Mouse (Mus musculus): ENCODE results near the gene Atp7a.
"Not testable (repeated sequence)": the region's sequence is repeated elsewhere in the genome, so short reads cannot be mapped to it uniquely, and the experiment has no call there.

Gene Atp7a

GRCm38 (mm10) chrX:106026418-106027342, at the start of gene Atp7a:
Gene Atp7a (plus strand): TSS chrX:106027276.
- DNase-seq (ENCODE audit: extremely low read depth, low read depth): peak; percentile 77

DNA sequence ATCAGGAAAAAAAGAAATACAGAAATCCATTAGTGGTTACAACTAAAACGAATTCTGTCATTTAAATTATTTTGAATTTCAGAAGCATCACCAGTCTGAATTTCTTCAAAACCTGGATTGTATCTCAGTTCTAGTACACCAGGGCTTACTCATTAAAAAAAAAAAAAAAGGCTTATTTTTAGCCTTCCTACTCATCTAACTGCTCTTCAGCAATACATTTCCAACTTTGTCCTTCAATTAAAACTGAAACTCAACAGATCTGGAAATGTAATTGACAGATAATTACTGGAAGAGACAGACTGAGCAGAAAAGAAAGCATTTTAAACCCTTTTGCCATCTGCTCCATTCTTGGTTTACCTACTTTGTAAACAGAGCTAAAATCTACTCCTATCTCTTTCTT, 25.5 kb upstream of the Atp7a start:
- DNase-seq (ENCODE audit: extremely low read depth, low read depth): no peak

DNA sequence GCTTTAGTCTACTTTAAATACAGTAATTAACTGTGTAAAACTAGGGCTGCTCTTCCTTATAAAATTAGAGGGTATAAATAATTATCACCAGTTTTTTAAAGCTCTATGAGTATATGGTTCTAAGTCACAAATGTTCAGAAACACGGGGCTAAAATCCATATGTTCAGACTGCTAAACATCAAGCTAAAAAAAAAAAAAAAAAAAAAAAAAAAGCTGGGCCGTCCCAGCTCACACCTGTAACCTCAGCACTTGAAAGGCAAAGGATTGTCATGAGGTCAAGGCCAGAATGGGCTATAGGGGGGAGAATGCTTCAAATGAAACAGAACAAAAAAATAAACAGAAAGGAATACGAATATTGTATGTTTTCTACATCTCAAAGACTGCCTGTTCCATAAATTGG, 16.3 kb upstream of the Atp7a start:
- DNase-seq (ENCODE audit: extremely low read depth, low read depth): no peak

GRCm38 (mm10) chrX:106011465-106012159, 15.5 kb upstream of the Atp7a start, which contains the start of gene Magt1:
Gene Magt1 (minus strand): TSS chrX:106011906.
- DNase-seq (ENCODE audit: extremely low read depth, low read depth): peak; percentile 95

DNA sequence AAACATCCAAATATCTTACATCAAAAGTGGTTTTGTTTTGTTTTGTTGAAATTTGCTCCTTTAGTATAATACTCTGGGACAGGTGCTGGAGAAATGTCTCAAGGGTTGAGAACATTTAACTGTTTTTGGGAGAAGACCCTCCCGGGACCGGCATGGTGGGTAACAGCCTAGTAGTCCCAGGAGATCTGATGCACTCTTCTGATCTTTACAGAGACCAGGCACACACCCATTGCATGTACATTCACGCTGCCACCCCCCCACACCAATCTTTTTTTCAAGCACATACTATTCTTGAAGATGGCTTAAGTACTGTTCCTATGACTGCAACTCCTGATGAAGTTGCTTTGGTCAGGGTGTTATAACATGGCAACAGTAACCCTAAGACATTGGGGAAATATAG, 14.5 kb upstream of the Atp7a start:
- no peak for DNase-seq (ENCODE audit: extremely low read depth, low read depth)

DNA sequence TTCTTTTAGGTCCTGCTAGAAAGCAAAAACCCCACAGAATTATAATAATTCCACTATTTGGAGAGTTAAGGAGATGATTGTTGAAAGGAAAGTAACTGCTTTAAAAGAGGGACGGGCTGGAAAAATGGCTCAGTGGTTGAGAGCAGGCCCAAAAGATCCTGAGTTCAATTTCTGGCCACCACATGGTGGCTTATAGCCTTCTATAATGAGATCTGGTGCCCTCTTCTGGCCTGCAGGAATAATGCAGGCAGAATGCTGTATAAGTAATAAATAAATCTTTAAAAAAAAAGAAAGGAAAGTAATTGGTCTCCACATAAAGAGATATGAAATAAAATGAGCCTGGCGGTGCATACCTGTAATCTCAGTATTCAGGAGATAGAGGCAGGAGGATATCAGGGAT, 13.9 kb upstream of the Atp7a start:
- DNase-seq (ENCODE audit: extremely low read depth, low read depth): peak; percentile 79

GRCm38 (mm10) chrX:106014741-106015377, 12.2 kb upstream of the Atp7a start:
- DNase-seq (ENCODE audit: extremely low read depth, low read depth): not testable (repeated sequence)

DNA sequence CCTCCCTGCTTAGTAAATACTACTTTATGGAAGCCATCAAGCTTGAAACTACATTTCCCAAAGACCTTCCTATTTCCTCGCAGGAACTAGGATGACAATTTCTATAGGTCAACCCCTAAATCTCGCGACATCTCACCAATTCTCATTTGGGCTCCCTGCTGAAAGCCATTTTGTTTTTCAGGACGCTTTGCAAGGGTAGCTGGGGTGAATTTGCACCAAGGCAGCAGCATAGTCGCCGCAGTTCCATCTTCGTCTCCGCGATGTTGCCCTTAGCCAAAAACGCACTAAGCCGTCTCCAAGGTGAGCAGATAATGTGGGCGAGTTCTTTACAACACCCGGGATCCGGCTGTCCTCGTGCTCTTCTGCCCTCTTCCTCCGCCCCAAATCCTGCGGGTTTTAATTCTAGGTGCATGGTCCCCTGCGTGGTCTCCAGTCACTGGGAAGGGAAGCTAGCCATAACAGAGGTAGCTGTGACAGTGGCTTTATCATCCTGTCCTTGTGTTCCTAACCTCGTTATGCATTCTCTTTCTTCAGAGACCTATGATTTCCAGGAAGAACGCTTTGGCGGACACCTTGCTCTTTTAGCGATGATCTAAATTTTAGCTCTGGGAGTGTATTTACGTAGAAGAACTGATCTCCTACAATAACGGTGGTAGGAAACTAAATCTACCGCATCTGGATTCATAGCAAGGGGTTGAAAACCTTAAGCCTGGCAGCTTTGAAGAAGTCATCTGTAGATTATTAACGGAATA, 11.3 kb upstream of the Atp7a start, which contains the start of gene Cox7b:
Cox7b (plus strand) TSS at position 130 of the 752 bp plus-strand sequence.
- DNase-seq (ENCODE audit: extremely low read depth, low read depth): peak; percentile 97

DNA sequence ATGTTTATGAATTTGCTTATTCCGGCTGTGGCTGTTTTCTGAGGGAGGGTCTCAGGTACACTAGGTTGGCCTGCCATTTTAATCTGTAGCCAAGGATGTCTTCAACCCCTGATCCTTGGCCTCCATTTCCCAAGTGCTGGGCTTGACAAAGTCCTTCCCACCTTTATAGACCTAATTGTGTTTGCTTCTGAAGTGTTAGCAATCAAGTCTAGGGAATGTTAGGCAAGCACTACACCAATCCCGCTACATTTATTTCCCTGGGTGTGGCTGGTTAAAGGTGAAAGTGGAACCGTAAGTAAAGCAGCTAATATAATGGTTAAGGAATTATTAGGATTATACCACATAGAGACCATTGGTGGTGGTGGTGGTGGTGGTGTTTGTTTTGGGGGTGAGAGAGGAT, 10.0 kb upstream of the Atp7a start:
- DNase-seq (ENCODE audit: extremely low read depth, low read depth): no peak

- no peak for DNase-seq (ENCODE audit: extremely low read depth, low read depth)
These were observed 9.6 kb upstream of the Atp7a start for GRCm38 (mm10) chrX:106017516-106017915.

GRCm38 (mm10) chrX:106027343-106027674, 233 bp downstream of the Atp7a start:
- DNase-seq (ENCODE audit: extremely low read depth, low read depth): no peak

DNA sequence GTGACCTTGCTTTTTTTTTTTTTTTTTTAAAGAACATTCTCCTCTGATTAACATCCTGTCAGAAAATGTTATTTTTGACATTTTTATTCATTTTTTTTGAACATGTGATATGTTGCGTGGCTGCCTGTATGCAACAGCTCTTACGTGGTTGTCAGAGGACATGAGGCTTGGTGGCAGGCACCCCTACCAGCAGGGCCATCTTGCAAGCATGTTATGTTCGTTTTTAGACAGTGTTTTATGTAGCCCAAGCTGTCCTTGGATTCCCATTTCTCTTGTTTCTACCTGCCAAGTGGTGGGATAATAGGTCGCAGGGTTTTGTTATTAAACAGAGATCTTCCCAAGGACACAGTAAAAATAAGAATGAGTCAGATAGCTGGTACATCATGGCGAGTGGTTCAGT, 3.1 kb downstream of the Atp7a start:
- no peak for DNase-seq (ENCODE audit: extremely low read depth, low read depth)

GRCm38 (mm10) chrX:106031124-106031523, 4.0 kb downstream of the Atp7a start:
- no peak for DNase-seq (ENCODE audit: extremely low read depth, low read depth)

DNA sequence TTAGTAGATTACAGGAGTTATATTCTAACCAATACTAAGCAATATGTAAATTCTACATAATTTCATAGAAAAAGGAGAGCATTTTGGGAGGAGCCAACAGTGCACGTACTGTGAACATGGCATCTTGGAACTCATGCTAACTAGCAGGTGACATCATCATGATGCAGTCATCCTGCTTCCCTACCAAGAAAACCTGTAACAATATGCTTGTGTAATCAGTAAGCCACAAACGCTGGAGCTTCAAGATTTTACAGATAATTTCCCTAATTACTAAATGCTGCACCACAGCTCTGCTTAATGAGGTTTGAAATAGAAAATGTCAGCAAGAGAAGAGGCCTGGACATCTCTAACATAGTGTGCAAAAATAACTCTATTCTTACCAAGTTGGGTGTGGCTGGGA, 8.7 kb downstream of the Atp7a start:
- DNase-seq (ENCODE audit: extremely low read depth, low read depth): no peak

GRCm38 (mm10) chrX:106037185-106037752, 10.2 kb downstream of the Atp7a start:
- no peak for DNase-seq (ENCODE audit: extremely low read depth, low read depth)

DNA sequence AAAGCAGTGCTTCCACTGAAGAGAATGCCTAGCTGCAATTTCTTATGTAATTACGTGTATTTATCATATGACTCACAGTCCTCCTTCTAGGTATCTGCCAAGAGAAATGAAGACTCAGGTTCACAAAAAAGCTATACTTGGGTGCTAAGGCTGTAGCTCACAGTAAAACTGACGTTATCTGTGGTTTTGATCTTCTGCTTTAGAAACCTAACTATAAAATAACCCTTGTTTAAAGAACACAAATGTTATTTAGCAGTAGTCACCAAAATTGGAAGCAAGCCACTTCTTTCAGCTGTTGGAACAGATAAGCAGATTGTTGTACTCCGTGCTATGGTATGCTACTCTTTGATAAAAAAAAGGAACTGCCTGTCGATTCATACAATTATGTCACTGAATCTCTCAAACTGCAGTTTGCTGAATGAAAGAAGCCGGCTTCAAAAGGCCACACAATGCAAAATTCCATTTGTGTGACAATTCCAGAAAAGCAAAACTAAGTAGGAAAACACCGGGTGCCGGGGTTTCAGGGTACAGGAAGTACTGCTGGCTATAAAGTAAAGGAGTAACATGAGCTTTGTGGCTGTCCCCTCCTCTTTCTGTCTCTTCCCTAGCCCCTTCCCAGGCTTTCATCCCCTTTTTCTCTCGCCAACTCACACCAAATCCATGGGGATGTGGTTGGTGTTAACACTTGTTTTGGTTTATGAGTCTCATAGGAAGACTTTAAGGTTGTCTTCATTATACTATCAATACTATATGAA, 17.0 kb downstream of the Atp7a start:
- peak; percentile 99 for DNase-seq (ENCODE audit: extremely low read depth, low read depth)

DNA sequence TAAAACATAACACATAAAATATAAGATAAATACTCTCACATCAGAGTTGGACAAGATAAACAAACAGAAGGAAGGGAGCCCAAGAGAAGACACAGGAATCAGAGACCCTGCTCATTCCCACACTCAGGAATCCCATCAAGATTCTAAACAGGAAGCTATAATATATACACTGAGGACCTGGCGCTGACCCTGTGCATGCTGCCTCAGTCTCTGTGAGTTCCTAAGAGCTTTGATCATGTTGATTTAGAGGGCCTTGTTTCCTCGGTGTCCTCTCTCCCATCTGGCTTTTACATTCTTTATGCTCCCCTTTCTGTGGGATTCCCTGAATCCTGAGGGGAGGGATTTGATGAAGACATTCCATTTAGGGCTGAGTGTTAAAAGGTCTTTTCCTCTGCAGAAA, 18.4 kb downstream of the Atp7a start:
- DNase-seq (ENCODE audit: extremely low read depth, low read depth): no peak

GRCm38 (mm10) chrX:106045928-106046327, 18.9 kb downstream of the Atp7a start:
- no peak for DNase-seq (ENCODE audit: extremely low read depth, low read depth)

DNA sequence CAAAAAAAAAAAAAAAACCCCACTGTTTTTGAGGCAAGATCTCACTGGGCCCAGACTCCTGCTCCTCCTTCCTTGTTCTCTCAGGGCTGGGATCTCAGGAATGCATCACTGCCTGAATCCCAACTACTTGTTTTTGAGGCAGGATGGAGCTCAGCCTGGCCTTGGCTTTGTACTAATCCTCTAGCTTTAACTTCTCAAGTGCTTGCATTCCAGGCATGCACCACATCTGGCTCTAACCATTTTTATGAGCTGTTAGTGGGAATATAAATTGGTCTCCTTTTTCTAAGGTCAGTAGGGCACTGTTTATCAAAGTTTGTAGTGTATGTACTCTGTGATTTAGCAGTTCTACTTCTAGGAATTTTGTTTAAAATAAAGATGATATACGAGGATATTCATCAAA, 21.1 kb downstream of the Atp7a start:
- no peak for DNase-seq (ENCODE audit: extremely low read depth, low read depth)

DNA sequence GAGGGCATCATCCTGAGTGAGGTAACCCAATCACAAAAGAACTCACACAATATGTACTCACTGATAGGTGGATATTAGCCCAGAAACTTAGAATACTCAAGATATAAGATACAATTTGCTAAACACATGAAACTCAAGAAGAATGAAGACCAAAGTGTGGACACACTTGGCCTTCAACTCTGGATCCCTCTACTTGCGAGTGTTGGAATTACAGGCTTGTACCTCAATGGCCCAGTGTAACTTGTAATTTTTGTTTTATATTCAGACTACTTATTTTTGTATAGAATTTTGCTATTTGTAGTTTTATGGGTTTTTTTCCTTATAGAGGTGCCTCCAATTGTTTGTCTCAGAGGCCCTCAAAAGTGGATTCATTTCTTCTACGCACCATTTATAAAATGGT, 50.8 kb downstream of the Atp7a start:
- not testable (repeated sequence) for DNase-seq (ENCODE audit: extremely low read depth, low read depth)
